Mouse (Mus musculus) hindbrain, postnatal 0 days (tissue): ENCODE measurements around the gene Pkdrej. TPM values are rescaled to one million over a fixed set of nuclear protein-coding genes. Genes with fewer than 3 reads are reported as not detected.

Source experiments
- ATAC-seq: fragments of 200-750 bp; cut with Nextera tagmentation; 2 replicates; pipeline ENCODE4 v1.8.0; 2017; ENCODE audit warnings: mild to moderate bottlenecking, moderate TSS enrichment, moderate library complexity
- DNase-seq: peaks from one replicate; pipeline ENCODE4 v3.0.0-alpha.2; 2015; ENCODE audit warnings: low spot score
- H3K27ac ChIP-seq: fragments of 300-500 bp; sonication (generic); 2 replicates; pipeline ENCODE4 v1.5.1; 2014; ENCODE audit warnings: mild to moderate bottlenecking
- H3K27me3 ChIP-seq: fragments of 300-500 bp; sonication (generic); 2 replicates; pipeline ENCODE4 v1.6.1; 2014; ENCODE audit warnings: low read length, mixed read lengths; ENCODE audit not compliant: insufficient read depth
- H3K36me3 ChIP-seq: fragments of 300-500 bp; sonication (generic); 2 replicates; pipeline ENCODE4 v1.6.1; 2014; ENCODE audit warnings: low read length, mixed read lengths; ENCODE audit not compliant: insufficient read depth
- H3K4me1 ChIP-seq: fragments of 300-500 bp; sonication (generic); 2 replicates; pipeline ENCODE4 v1.6.1; 2014; ENCODE audit warnings: antibody characterized with exemption, low read length, mixed read lengths; ENCODE audit not compliant: insufficient read depth
- H3K4me2 ChIP-seq: fragments of 300-500 bp; sonication (generic); 2 replicates; pipeline ENCODE4 v1.6.1; 2014; ENCODE audit warnings: low read depth, mild to moderate bottlenecking, low read length, moderate library complexity, mixed read lengths
- H3K4me3 ChIP-seq: fragments of 300-500 bp; sonication (generic); 2 replicates; pipeline ENCODE4 v1.5.1; 2014; ENCODE audit warnings: low read length
- H3K9ac ChIP-seq: fragments of 300-500 bp; sonication (generic); replicated peaks from 2 replicates; pipeline ENCODE4 v1.6.1; 2014; ENCODE audit warnings: mild to moderate bottlenecking, low read length, moderate library complexity, mixed read lengths
- H3K9me3 ChIP-seq: fragments of 300-500 bp; sonication (generic); 2 replicates; pipeline ENCODE4 v1.6.1; 2016; ENCODE audit warnings: low read length, mixed read lengths
- CTCF ChIP-seq: IDR thresholded peaks from 2 replicates; pipeline ENCODE4 v1.5.1; 2016; ENCODE audit warnings: antibody characterized with exemption, control low read depth, low read depth
- WGBS: fragments of 180-500 bp; shearing (Covaris S2); extraction: QIAGEN DNeasy Blood & Tissue Kit; methylation state at CpG from one replicate; pipeline ENCODE4 v1.1.7; 2014; 5-methylcytosine and 5-hydroxymethylcytosine counted together
- polyA plus RNA-seq: library from polyadenylated mRNA; unstranded; fragments of >200 nt; fragmentation: Nextera tagmentation; extraction: Ambion mirVana; gene quantifications from 2 replicates; pipeline ENCODE4 v1.2.1, GENCODE M21; 2015
- total RNA-seq: library from RNA; depleted of rRNA; stranded (reverse); fragments of >200 nt; gene quantifications from 2 replicates; pipeline ENCODE4 v1.2.3, GENCODE M21; 2014

The Pkdrej gene
- total and polyA plus RNA-seq, 2 experiments from 2014 or later: 0.06 to 0.26 TPM

DNA sequence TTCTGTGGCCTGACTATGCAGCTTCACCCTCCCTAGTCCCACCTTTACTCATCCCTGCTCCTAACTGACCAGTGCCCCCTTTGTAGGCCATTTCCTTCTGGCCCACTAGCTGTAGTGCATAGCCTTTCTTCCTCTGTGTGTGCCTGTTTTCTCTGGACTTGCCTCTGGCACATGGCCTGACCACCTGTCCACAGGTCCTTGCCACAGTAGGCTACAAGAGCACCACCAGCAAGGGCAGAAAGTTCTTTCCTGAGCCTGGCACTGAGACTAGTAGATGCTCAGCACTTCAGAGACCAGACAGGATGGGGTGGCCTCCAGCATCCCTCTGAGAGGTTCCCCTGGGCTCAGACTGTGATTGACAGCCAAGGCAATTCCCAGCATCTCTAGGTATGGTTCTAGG is 23.5 kb upstream of the Pkdrej start:
- Histone ChIP-seq H3K27me3 (no peaks in the 10 kb centered on the region), H3K4me2 (no peak overlapping the region), H3K4me1 (no peaks in the 10 kb centered on the region), H3K4me3 (no peak overlapping the region), H3K27ac (no peak overlapping the region), H3K9me3 (no peaks in the 10 kb centered on the region), H3K36me3 (0 out of 2 replicates have a peak, but pooled peaks cover 4% of the 10 kb centered on the region), H3K9ac (no peak overlapping the region)
- ATAC-seq (no peak), DNase-seq (no peak)
- TF ChIP-seq CTCF: no peak

DNA sequence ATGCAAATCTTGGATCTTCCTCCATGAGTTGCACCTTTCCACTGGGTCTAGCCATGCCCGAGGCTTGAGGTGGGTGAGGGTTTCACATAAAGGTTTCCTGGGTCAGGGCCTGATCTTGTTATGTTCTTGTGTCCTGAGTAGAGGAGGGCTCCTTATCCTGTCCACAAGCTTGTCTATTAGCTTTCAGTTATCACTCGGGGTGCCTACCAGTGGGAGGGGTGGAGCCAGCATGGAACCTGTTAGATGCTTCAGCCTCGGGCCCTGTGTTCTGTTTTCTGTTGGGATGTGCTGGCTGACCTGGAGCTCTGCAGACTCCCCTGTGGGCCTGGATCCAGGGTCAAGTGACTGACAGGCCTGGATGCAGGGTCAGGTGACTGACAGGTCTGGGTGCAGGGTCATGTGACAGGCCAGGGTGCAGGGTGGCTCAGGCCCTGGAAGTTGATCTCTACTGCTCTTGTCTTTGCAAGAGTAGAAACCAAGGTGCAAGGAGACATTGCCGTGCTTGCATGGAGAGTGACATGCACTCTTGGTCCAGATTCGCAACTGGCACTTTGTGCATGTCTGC is 20.3 kb upstream of the Pkdrej start:
- H3K9ac ChIP-seq: no peak overlapping the region
- H3K27me3 ChIP-seq: no peaks in the 10 kb centered on the region
- H3K27ac ChIP-seq: no peak overlapping the region
- no peak overlapping the region for H3K4me3 ChIP-seq
- DNase-seq: no peak
- H3K9me3 ChIP-seq: no peaks in the 10 kb centered on the region
- H3K36me3 ChIP-seq: 0 out of 2 replicates have a peak, but pooled peaks cover 4% of the 10 kb centered on the region
- no peak for ATAC-seq
- no peak overlapping the region for H3K4me2 ChIP-seq
- TF ChIP-seq CTCF: no peak
- WGBS: 83% methylated on average over 5 of the region's 5 CpGs
- H3K4me1 ChIP-seq: no peaks in the 10 kb centered on the region

DNA sequence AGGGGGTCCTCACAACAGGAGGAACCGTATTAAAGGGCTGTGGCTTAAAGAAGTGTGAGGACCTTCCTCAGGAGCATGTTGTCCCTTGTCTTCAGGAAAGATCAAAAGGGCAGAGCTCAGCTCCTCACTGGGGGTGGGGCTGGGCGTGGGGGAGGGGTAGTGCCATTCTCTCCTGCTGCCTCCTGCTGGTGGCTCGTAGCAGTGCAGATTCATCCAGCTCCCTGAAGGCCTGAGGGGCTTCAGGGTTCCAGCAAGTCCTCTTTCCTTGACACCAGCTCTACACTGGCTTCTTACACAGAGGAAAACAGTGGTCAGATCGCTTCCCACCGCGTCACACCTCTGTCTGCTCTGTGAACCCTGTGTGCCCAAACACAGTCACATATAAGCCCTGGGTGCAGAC is 19.4 kb upstream of the Pkdrej start:
- Histone ChIP-seq H3K9me3 (no peaks in the 10 kb centered on the region), H3K27me3 (no peaks in the 10 kb centered on the region), H3K4me1 (no peaks in the 10 kb centered on the region), H3K27ac (no peak overlapping the region), H3K36me3 (0 out of 2 replicates have a peak, but pooled peaks cover 4% of the 10 kb centered on the region), H3K4me3 (no peak overlapping the region), H3K4me2 (no peak overlapping the region), H3K9ac (no peak overlapping the region)
- 30% methylated on average over 6 of the region's 6 CpGs for WGBS
- DNase-seq: no peak
- ATAC-seq: no peak
- TF ChIP-seq CTCF: peak; percentile 57

DNA sequence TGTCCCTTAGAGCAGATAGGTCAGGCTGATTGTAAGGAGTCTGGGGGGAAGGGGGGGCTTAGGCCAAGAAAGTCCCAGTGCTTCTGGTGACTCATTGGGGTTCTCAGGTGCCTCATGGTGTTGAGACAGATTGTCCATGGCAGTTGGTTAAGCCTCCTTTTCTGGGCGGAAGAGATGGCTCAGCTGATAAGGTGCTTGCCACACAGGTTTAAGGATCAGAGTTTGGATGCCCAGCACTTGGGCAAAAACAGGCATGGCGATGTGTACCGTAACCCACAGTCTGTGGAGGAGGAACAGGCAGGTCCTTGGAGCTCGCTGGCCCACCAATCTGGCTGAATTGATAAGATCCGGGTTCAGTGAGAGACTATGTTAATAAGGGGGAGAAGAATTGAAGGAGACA is 15.4 kb upstream of the Pkdrej start:
- Histone ChIP-seq H3K4me1 (peaks cover 2% of the 10 kb centered on the region; the same call in 1 of the 2 replicates), H3K4me3 (no peak overlapping the region), H3K4me2 (no peak overlapping the region), H3K27ac (no peak overlapping the region), H3K9ac (no peak overlapping the region), H3K9me3 (no peaks in the 10 kb centered on the region), H3K27me3 (no peaks in the 10 kb centered on the region), H3K36me3 (no peaks in the 10 kb centered on the region)
- DNase-seq (no peak), ATAC-seq (no peak)
- 92% methylated on average over 5 of the region's 5 CpGs for WGBS
- TF ChIP-seq CTCF: no peak

DNA sequence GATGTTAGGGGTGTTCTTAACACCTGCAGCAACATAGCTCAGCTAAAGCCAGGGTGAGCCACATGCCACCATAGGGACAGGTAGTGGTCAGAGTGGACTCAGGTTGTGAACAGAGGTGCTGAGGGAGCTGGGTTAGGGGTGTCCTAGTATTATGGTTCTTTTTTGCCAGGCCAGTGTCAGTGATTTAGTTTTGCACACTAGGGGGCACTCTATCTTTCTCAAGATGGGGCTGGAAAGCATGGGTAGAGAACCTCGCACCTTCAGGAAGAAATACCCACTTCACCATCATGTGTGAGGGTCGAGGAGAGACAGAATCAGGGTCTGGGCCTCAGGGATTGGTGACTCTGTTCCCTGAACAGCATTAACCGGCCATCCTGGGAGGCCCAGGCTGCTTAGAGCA is 13.8 kb upstream of the Pkdrej start:
- Histone ChIP-seq H3K4me3 (no peak overlapping the region), H3K4me1 (peaks cover 7% of the 10 kb centered on the region; the same call in 1 of the 2 replicates), H3K27me3 (no peaks in the 10 kb centered on the region), H3K9ac (no peak overlapping the region), H3K36me3 (no peaks in the 10 kb centered on the region), H3K9me3 (no peaks in the 10 kb centered on the region), H3K4me2 (no peak overlapping the region), H3K27ac (no peak overlapping the region)
- DNase-seq (no peak), ATAC-seq (no peak)
- 65% methylated on average over 3 of the region's 3 CpGs for WGBS
- TF ChIP-seq CTCF: peak; percentile 30

DNA sequence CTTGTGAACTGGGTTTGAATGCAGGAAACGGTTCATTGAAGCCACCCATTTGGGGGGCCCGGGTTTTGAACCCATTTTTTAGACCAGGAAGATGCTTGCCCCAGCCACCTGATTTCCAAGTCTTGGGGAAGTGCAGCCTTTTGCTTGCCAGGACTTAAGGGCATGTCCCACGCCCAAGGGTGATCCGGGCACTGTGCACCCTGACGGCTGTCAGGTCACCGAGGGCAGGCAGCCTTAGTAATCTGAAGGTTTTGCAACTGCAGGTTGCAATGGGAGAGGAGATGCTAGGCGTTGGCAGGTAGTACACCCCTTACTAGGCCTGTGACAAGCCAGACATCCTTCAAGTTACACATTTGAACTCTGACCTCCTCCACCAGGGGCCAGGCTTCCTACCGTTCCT is 11.1 kb upstream of the Pkdrej start:
- Histone ChIP-seq H3K4me3 (peak overlapping the region; percentile 44), H3K9me3 (no peaks in the 10 kb centered on the region), H3K36me3 (no peaks in the 10 kb centered on the region), H3K4me1 (peaks cover 7% of the 10 kb centered on the region; the same call in 1 of the 2 replicates), H3K9ac (peak overlapping the region; percentile 45), H3K27me3 (no peaks in the 10 kb centered on the region), H3K27ac (no peak overlapping the region), H3K4me2 (peak overlapping the region; percentile 76)
- DNase-seq (no peak), ATAC-seq (no peak)
- WGBS: 58% methylated on average over 8 of the region's 8 CpGs
- TF ChIP-seq CTCF: no peak

DNA sequence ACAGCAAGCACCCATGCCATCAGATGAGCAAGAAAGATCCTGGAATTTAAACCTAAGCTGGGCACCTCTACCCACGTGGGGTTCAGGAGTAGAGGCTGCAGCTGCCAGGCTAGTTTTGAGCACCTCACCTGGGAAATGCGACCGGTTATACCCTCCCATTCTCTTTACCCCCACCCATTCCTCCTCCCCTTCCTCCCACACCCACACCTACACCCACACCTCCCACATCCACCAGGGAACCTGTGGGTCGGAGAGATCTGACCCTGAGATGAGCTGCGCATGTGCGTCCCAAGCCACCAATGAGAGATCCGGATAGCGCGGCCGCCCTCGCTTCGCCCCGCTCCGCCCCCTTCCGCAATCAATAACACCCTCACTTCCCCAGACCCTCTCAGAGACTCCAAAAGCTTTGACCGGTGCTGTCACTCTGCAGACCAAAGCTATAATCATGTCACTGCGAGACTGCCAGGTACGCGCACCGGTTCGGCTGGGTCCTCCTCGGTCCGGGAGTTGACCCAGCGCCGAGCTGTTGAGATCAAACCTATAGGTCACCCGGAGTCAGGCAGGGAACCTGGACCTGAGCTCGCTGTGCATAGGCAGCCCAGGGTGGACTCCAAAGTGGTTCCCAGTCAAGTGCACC is 10.5 kb upstream of the Pkdrej start, which contains the start of gene Ttc38:
TSS of gene Ttc38 (plus strand) at position 353 of the 637 bp plus-strand sequence.
- peak; percentile 25 for TF ChIP-seq CTCF
- WGBS: 2% methylated on average over 25 of the region's 27 CpGs
- H3K27ac ChIP-seq: no peak within 1 kb of the TSS

More for the DNA sequence above, 10.5 kb upstream of the Pkdrej start, which contains the start of gene Ttc38:
- H3K9ac ChIP-seq: peak within 1 kb of the TSS; percentile 45
- peak within 1 kb of the TSS; percentile 76 for H3K4me2 ChIP-seq
- DNase-seq (peak; percentile 83), ATAC-seq (peak; percentile 94)
- H3K27me3 ChIP-seq: no peaks in the 10 kb centered on the region
- H3K4me3 ChIP-seq: peak within 1 kb of the TSS; percentile 44
- no peaks in the 10 kb centered on the region for H3K36me3 ChIP-seq
- no peaks in the 10 kb centered on the region for H3K9me3 ChIP-seq
- peaks cover 7% of the 10 kb centered on the region; the same call in 1 of the 2 replicates for H3K4me1 ChIP-seq
